Mouse (Mus musculus) midbrain, embryonic 15.5 days (tissue): ENCODE data around the gene Prkce. TPM values are rescaled to one million over a fixed set of nuclear protein-coding genes. Genes with fewer than 3 reads are reported as not detected.

Source experiments
- ATAC-seq: fragments of 200-750 bp; cut with Nextera tagmentation; replicated peaks from 2 replicates; pipeline ENCODE4 v1.8.0; 2017; ENCODE audit warnings: moderate TSS enrichment
- H3K27ac ChIP-seq: fragments of 300-500 bp; sonication (generic); 2 replicates; pipeline ENCODE4 v1.5.1; 2015; ENCODE audit warnings: mild to moderate bottlenecking, inconsistent platforms
- H3K27me3 ChIP-seq: fragments of 300-500 bp; sonication (generic); replicated peaks from 2 replicates; pipeline ENCODE4 v1.6.1; 2015; ENCODE audit warnings: inconsistent platforms
- H3K36me3 ChIP-seq: fragments of 300-500 bp; sonication (generic); replicated peaks from 2 replicates; pipeline ENCODE4 v1.6.1; 2015; ENCODE audit warnings: inconsistent platforms
- H3K4me1 ChIP-seq: fragments of 300-500 bp; sonication (generic); 2 replicates; pipeline ENCODE4 v1.6.1; 2015; ENCODE audit warnings: inconsistent platforms
- H3K4me2 ChIP-seq: fragments of 300-500 bp; sonication (generic); 2 replicates; pipeline ENCODE4 v1.6.1; 2015; ENCODE audit warnings: inconsistent platforms, mild to moderate bottlenecking, moderate library complexity
- H3K4me3 ChIP-seq: fragments of 300-500 bp; sonication (generic); 2 replicates; pipeline ENCODE4 v1.5.1; 2015; ENCODE audit warnings: mild to moderate bottlenecking, inconsistent platforms
- H3K9ac ChIP-seq: fragments of 300-500 bp; sonication (generic); 2 replicates; pipeline ENCODE4 v1.6.1; 2015; ENCODE audit warnings: mild to moderate bottlenecking, inconsistent platforms
- H3K9me3 ChIP-seq: fragments of 300-500 bp; sonication (generic); 2 replicates; pipeline ENCODE4 v1.6.1; 2016; ENCODE audit warnings: inconsistent platforms
- WGBS: fragments of 180-500 bp; shearing (Covaris S2); methylation state at CpG from one replicate; pipeline ENCODE4 v1.1.7; 2015; ENCODE audit warnings: mixed read lengths; 5-methylcytosine and 5-hydroxymethylcytosine counted together
- polyA plus RNA-seq: library from polyadenylated mRNA; unstranded; fragments of >200 nt; fragmentation: Nextera tagmentation; extraction: Ambion mirVana; gene quantifications from 2 replicates; pipeline ENCODE4 v1.2.1, GENCODE M21; 2015

Gene Prkce
- polyA plus RNA-seq, 1 experiment from 2014 or later: 38.5 TPM

- WGBS: 51% methylated on average over 6 of the region's 6 CpGs
- no peak overlapping the region for H3K27ac ChIP-seq
- no peak overlapping the region for H3K9ac ChIP-seq
- no peaks in the 10 kb centered on the region for H3K36me3 ChIP-seq
- no peak overlapping the region for H3K4me2 ChIP-seq
- no peaks in the 10 kb centered on the region for H3K27me3 ChIP-seq
- no peaks in the 10 kb centered on the region for H3K4me1 ChIP-seq
- no peaks in the 10 kb centered on the region for H3K9me3 ChIP-seq
- ATAC-seq: no peak
- no peak overlapping the region for H3K4me3 ChIP-seq
These were observed 384.4 kb downstream of the Prkce start for GRCm38 (mm10) chr17:86551995-86552394.

- no peak for ATAC-seq
- no peaks in the 10 kb centered on the region for H3K36me3 ChIP-seq
- 79% methylated on average over 15 of the region's 15 CpGs for WGBS
- H3K27ac ChIP-seq: no peak overlapping the region
- no peak overlapping the region for H3K4me2 ChIP-seq
- no peaks in the 10 kb centered on the region for H3K4me1 ChIP-seq
- H3K27me3 ChIP-seq: no peaks in the 10 kb centered on the region
- H3K9me3 ChIP-seq: no peaks in the 10 kb centered on the region
- no peak overlapping the region for H3K9ac ChIP-seq
- no peak overlapping the region for H3K4me3 ChIP-seq
These were observed 391.8 kb downstream of the Prkce start for GRCm38 (mm10) chr17:86559206-86559891.

- no peak overlapping the region for H3K4me3 ChIP-seq
- no peak overlapping the region for H3K9ac ChIP-seq
- H3K9me3 ChIP-seq: no peaks in the 10 kb centered on the region
- WGBS: 83% methylated on average over 3 of the region's 3 CpGs
- no peak overlapping the region for H3K27ac ChIP-seq
- no peaks in the 10 kb centered on the region for H3K27me3 ChIP-seq
- no peak for ATAC-seq
- no peaks in the 10 kb centered on the region for H3K36me3 ChIP-seq
- no peaks in the 10 kb centered on the region for H3K4me1 ChIP-seq
- no peak overlapping the region for H3K4me2 ChIP-seq
These were observed 392.9 kb downstream of the Prkce start for GRCm38 (mm10) chr17:86560499-86560898.

- Histone ChIP-seq H3K27me3 (no peaks in the 10 kb centered on the region), H3K4me3 (no peak overlapping the region), H3K4me2 (no peak overlapping the region), H3K9ac (no peak overlapping the region), H3K27ac (no peak overlapping the region), H3K36me3 (no peaks in the 10 kb centered on the region), H3K9me3 (no peaks in the 10 kb centered on the region), H3K4me1 (no peaks in the 10 kb centered on the region)
- no peak for ATAC-seq
- 83% methylated on average over 5 of the region's 5 CpGs for WGBS
These were observed 402.9 kb downstream of the Prkce start for GRCm38 (mm10) chr17:86570491-86570890.

GRCm38 (mm10) chr17:86571266-86571665, 403.7 kb downstream of the Prkce start:
- Histone ChIP-seq H3K36me3 (no peaks in the 10 kb centered on the region), H3K27ac (no peak overlapping the region), H3K4me1 (no peaks in the 10 kb centered on the region), H3K4me3 (no peak overlapping the region), H3K27me3 (no peaks in the 10 kb centered on the region), H3K4me2 (no peak overlapping the region), H3K9ac (no peak overlapping the region), H3K9me3 (no peaks in the 10 kb centered on the region)
- ATAC-seq: no peak
- 96% methylated on average over 3 of the region's 3 CpGs for WGBS

- no peaks in the 10 kb centered on the region for H3K4me1 ChIP-seq
- H3K9me3 ChIP-seq: no peaks in the 10 kb centered on the region
- no peak for ATAC-seq
- no peak overlapping the region for H3K4me2 ChIP-seq
- H3K4me3 ChIP-seq: no peak overlapping the region
- no peaks in the 10 kb centered on the region for H3K27me3 ChIP-seq
- no peak overlapping the region for H3K27ac ChIP-seq
- H3K36me3 ChIP-seq: no peaks in the 10 kb centered on the region
- WGBS: 90% methylated on average over 6 of the region's 6 CpGs
- no peak overlapping the region for H3K9ac ChIP-seq
These were observed 404.6 kb downstream of the Prkce start for GRCm38 (mm10) chr17:86572136-86572535.

GRCm38 (mm10) chr17:86572576-86572975, 405.0 kb downstream of the Prkce start:
- Histone ChIP-seq H3K36me3 (no peaks in the 10 kb centered on the region), H3K4me1 (no peaks in the 10 kb centered on the region), H3K9ac (no peak overlapping the region), H3K27me3 (no peaks in the 10 kb centered on the region), H3K4me3 (no peak overlapping the region), H3K9me3 (no peaks in the 10 kb centered on the region), H3K27ac (no peak overlapping the region), H3K4me2 (no peak overlapping the region)
- ATAC-seq: no peak
- WGBS: 81% methylated on average over 8 of the region's 8 CpGs

GRCm38 (mm10) chr17:86573596-86574248, 406.1 kb downstream of the Prkce start:
- no peak overlapping the region for H3K9ac ChIP-seq
- 81% methylated on average over 16 of the region's 16 CpGs for WGBS
- no peak overlapping the region for H3K4me2 ChIP-seq
- H3K9me3 ChIP-seq: no peaks in the 10 kb centered on the region
- no peak overlapping the region for H3K27ac ChIP-seq
- no peaks in the 10 kb centered on the region for H3K27me3 ChIP-seq
- H3K4me3 ChIP-seq: no peak overlapping the region
- no peaks in the 10 kb centered on the region for H3K36me3 ChIP-seq
- no peak for ATAC-seq
- no peaks in the 10 kb centered on the region for H3K4me1 ChIP-seq

GRCm38 (mm10) chr17:86580724-86581123, 413.1 kb downstream of the Prkce start:
- Histone ChIP-seq H3K9me3 (no peaks in the 10 kb centered on the region), H3K36me3 (no peaks in the 10 kb centered on the region), H3K4me3 (no peak overlapping the region), H3K4me1 (no peaks in the 10 kb centered on the region), H3K4me2 (no peak overlapping the region), H3K27me3 (no peaks in the 10 kb centered on the region), H3K9ac (no peak overlapping the region), H3K27ac (no peak overlapping the region)
- 83% methylated on average over 6 of the region's 6 CpGs for WGBS
- ATAC-seq: no peak

GRCm38 (mm10) chr17:86582341-86582740, 414.8 kb downstream of the Prkce start:
- Histone ChIP-seq H3K9me3 (no peaks in the 10 kb centered on the region), H3K36me3 (no peaks in the 10 kb centered on the region), H3K4me3 (no peak overlapping the region), H3K9ac (no peak overlapping the region), H3K4me2 (no peak overlapping the region), H3K27ac (no peak overlapping the region), H3K27me3 (no peaks in the 10 kb centered on the region), H3K4me1 (no peaks in the 10 kb centered on the region)
- no peak for ATAC-seq
- 85% methylated on average over 4 of the region's 4 CpGs for WGBS

- Histone ChIP-seq H3K36me3 (no peaks in the 10 kb centered on the region), H3K27me3 (no peaks in the 10 kb centered on the region), H3K4me1 (no peaks in the 10 kb centered on the region), H3K4me3 (no peak overlapping the region), H3K27ac (no peak overlapping the region), H3K4me2 (no peak overlapping the region), H3K9ac (no peak overlapping the region), H3K9me3 (no peaks in the 10 kb centered on the region)
- ATAC-seq: no peak
- 87% methylated on average over 5 of the region's 5 CpGs for WGBS
These were observed 418.9 kb downstream of the Prkce start for GRCm38 (mm10) chr17:86586441-86586840.

- WGBS: 52% methylated on average over 5 of the region's 5 CpGs
These were observed 421.3 kb downstream of the Prkce start for GRCm38 (mm10) chr17:86588704-86589449.

More at GRCm38 (mm10) chr17:86588704-86589449, 421.3 kb downstream of the Prkce start:
- no peak overlapping the region for H3K9ac ChIP-seq
- H3K9me3 ChIP-seq: no peaks in the 10 kb centered on the region
- H3K27ac ChIP-seq: no peak overlapping the region
- no peak overlapping the region for H3K4me2 ChIP-seq
- no peak overlapping the region for H3K4me3 ChIP-seq
- no peaks in the 10 kb centered on the region for H3K36me3 ChIP-seq
- ATAC-seq: no peak
- no peaks in the 10 kb centered on the region for H3K4me1 ChIP-seq
- no peaks in the 10 kb centered on the region for H3K27me3 ChIP-seq
